Mouse (Mus musculus): ENCODE measurements around the gene Clic6.
"Not testable (repeated sequence)": the region's sequence is repeated elsewhere in the genome, so short reads cannot be mapped to it uniquely, and the experiment has no call there.

The Clic6 gene

DNA sequence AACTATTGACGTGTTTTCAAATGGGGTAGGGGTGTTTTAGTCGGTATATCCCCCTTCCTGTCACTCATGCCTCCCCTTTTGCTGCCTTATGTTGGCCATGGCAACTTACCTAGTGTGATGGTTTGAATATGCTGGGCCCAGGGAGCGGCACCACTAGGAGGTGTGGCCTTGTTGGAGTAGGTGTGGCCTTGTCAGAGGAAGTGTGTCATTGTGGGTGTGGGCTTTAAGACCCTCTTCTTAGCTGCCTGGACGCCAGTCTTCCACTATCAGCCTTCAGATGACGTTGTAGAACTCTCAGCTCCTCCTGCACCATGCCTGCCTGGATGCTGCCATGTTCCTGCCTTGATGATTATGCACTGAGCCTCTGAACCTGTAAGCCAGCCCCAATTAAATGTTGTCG lies 14.8 kb upstream of the Clic6 start, which contains the start of gene Rcan1:
Gene Rcan1 (minus strand): TSS at position 162 of the 400 bp plus-strand sequence.
- DNase-seq (ENCODE audit: low spot score), result no peak

DNA sequence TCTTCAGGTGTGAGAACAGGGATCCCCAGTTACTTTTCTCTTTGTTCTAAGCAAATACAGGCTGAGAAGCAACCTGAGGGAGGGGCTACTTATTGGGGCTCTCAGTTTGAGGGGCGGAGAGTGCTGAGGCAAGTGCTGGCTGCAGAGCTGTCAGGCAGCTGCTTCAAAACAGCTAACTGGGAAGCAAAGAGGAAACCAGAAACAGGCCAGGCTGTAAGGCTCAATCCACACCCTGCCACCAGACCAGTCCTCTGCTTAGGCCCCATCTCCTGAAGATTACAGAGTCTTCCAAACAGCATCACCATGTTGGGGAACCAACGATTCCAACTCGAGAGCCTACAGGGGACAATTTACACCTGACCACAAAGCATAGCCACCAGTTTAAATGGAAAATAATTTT lies 12.6 kb upstream of the Clic6 start:
- DNase-seq (ENCODE audit: low spot score), result no peak

DNA sequence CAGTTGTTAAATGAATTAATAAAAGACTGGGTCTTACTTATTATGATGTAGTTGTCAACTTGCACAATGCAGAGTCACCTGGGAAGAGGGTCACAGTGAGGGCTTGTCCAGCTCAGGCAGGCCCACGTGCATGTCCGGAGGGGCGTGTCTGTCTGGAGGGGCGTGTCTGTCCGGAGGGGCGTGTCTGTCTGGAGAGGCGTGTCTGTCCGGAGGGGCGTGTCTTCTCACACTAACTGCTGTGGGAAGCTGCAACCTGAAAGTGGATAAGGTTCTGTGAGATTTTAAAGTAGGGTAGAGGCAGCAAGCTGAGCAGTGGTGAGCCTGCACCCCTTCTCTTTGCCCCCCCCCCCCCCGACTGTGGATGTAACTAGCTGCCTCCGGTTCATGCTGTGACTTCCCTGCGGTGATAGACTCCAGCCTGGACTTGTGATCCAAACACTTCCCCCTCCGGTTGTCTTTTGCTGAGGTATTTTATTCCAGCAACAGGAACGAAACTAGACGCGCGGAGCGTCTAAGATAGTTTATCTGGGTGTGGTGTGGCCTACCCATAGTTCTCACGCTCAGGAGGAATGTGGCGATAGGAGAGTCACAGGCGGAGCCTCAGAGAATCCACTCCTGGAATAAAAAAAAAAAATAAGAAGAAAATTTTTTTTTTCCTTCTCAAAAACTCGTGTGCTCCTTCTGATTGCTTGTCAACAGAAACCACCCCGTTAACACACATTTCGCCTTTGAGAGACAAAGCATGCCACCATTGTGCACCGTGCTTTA lies 10.3 kb upstream of the Clic6 start:
- no peak for DNase-seq (ENCODE audit: low spot score)

DNA sequence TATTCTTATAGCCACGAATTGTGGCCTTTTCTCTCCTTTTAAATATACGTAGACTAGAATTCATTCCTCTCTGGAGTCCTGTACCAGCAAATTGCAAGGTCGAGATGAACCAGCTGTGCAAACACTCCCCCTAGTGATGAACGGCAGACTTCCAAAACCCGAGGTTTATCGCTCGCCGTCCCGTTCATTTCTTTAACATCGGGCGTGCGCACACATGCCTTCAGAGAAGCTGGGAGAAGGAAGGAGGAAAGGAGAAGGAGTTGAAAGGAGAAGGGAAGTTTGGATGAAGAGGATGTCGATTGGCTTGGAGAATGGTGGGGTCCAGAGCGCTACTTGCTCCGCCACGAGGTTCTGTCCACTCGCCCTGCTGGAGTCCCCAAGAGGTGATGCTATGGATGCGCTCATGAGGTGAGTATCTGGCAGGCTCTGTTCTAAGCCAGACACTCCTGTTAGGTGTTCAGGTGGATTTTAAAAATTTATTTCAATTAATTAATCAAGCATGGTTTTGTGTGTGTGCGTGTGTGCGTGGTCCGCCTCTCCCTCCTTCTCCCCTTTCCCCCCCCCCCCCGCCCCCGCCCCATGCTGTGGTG lies 6.9 kb upstream of the Clic6 start:
- DNase-seq (ENCODE audit: low spot score), result no peak

DNA sequence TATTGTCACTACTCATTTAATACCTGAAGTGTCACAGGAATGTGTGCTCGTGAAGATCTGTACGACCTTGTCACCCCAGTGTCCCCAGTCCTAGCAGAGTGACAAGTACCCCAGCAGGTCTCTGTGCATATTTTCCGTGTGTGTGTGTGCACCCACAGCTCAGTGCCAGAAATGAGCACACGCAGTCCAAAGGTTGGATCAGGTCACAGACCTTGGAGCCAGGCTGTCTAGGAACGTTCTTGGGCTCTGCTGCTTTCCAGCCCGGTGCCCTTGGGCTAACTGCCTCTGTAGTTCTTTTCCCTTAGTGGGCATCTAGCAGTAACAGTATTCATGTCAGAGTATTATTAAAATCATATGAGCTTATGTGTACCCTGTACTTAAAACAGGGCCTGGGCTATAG lies 1.6 kb downstream of the Clic6 start:
- no peak for DNase-seq (ENCODE audit: low spot score)

DNA sequence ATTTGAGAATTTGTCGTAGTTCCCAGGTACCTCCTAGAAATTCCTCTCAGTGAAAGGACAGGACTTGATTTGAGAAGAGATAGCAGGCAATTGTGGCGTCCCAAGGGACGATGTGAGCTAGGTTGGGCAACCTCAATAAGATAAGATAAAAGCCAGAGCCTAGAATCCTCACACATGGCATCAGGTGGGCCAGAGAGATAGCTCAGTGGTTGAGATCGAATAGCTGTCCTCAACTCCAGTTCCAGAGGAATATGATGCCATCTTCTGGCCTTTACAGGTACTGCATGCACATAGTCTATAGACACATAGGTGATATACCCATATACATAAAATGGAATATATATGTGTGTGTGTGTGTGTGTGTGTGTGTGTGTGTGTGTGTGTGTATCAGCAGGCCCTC lies 2.0 kb downstream of the Clic6 start:
- DNase-seq (ENCODE audit: low spot score), result no peak

DNA sequence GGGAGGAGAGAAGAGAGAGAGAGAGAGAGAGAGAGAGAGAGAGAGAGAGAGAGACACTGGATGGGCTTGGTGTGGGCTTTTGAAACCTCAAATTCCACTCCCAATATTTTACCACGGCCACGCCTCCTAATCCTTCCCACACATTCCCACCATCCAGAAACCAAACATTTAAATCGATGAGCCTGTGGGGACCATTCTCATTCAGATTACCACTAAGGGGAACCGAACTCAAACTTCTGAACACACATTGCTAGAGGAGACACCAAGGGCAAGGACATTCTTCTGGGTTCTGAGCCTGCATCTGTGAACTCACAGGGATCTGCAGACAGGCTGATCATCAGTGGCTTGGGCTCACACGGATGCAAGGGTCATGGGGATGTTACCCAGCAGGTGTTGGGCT lies 2.9 kb downstream of the Clic6 start:
- no peak for DNase-seq (ENCODE audit: low spot score)

DNA sequence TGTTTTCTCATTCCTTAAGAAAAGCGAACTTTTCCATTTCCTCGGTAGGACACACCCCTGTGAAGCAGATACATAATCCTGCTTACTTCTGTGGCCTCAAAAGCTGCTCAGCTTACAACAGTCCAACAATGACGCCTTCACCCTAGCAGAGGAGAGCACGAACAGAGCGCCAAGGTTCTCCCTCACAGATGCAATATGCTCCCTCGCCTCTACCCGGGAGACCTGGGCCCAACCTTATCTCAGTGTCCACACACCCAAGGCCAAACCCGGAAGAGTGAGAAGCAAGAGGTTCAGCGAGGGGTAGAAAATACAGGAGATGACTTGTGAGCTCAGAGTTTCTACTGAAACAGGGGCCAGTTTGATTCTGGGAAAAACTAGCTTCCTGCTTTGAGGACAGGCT lies 3.8 kb downstream of the Clic6 start:
- DNase-seq (ENCODE audit: low spot score), result no peak

DNA sequence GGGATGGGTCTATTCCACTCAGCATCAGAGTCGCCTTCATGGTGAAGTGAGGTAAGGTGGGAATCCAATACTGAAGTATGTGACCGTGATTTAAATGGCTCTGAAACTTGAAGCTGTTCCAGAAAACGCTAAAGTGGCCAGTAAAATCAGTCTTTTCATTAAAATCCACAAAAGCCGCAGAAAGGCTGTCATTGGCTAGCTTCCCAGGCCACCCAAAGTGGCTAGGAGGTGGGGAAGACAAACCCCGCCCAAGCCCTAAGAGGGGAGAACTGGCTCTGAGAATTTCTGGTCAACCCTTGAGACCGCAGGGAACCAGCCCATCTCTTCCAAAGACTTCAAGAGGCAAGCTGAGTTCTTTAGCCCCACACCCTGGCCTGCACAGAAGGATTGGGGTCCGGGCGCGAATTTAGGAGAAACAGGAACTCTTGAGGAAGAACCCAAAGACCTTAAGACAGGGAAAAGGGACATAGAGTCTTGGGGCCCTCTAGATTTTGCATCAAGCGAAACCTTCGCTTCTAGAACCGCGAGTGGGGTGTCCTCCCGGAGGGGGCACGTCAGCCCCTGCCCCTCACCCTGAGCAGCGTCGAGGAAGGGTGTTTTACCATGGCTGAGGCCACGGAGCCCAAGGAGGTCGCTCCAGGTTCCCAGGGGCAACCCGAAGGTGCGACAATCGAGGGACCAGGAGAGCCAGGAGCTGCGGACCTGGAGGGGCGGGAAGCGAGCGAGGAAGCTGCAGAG lies 12.5 kb downstream of the Clic6 start:
- no peak for DNase-seq (ENCODE audit: low spot score)

DNA sequence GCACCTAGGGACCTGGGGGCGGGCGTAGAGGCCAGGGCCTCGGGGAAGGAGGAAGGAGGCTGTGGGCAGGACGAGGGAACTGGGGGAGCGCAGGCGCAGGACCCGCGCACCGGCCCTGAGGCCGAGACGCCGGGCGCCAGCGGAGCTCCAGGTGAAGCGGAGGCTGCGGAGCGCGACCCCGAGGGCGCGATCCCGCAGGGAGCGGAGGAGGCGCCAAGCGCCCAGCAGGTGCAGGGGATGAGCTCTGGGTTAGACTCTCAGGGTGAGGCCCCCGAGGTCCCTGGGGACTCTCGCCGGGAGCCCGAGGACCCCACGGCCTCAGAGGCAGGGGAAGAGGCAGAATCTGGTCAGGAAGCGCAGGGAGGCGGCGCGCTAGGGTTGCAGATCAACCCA lies 13.0 kb downstream of the Clic6 start:
- no peak for DNase-seq (ENCODE audit: low spot score)

DNA sequence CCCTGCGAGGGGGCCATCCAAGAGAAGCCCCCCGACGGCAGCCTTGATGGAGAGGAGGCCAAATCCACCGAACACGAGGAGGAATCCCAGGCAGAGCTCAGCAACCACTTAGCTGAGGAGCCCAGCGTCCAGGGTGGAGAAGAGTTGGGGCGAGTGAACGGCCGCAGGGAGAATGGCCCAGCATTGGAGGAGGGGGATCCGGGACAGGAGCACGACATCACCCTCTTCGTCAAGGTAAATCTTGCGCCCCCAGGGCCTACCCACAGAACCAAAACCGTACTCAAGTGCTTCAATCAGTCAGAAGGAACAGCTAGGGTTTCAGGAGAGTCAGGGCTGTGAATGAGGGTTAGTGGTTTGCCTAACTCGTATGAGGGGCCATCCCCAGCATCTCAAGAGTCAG lies 13.8 kb downstream of the Clic6 start:
- DNase-seq (ENCODE audit: low spot score), result no peak

DNA sequence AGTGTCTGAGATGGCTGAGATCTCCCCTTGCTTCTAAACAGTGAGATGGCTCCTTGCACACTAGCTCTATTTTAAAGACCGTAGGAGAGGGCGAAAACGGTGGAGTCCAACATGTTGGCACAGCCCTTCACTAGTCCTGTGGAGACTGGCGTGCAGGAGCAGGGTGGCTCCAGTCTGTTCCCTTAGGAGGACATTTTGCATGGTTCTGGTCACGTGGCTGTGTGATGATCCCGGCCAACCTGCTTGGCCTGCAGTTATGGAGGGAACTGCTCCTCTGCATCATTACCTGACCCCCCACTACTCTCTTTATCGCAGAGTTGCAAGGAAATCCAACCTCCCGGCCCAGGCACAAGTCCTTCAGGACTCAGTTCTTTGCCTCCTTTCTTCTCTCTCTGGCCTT lies 15.0 kb downstream of the Clic6 start:
- no peak for DNase-seq (ENCODE audit: low spot score)

DNA sequence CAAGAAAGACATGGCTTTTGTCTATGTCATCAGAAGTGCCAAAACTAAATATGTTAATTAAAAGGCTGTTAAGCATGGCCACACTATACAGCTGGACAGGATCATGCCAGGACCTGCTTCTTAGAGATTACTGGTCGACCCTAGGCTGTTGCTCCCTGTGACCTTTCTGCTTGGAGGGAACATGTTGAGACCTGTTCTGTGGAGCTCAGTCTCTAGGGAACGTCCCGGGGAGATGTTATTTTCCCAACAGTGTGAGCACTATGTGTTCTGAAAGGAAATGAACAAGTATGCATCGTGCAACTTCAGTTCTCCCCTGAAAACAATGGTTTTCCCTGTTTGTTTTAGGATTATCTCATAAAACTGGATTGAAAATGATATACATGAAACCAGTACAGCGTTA lies 17.6 kb downstream of the Clic6 start:
- DNase-seq (ENCODE audit: low spot score), result no peak

DNA sequence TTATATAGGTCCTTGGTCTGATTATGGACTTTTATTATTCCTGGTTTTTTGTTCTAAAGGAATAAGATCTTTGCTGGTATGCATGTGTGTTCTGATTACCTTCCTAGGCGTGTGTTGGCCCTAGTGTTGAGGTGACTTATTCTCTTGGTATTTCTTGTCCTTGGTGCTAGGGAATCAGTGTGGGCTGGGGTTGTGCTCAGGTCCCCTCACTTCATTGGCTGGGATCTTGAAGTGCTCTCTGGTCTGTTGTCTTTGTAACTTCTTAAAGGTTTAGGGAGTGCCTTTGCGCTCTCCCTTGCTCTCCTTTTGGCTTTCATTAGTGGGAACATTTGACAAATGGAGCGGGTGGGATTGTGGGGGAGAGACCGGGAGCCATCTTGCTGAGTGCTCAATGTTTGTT lies 22.0 kb downstream of the Clic6 start:
- no peak for DNase-seq (ENCODE audit: low spot score)

DNA sequence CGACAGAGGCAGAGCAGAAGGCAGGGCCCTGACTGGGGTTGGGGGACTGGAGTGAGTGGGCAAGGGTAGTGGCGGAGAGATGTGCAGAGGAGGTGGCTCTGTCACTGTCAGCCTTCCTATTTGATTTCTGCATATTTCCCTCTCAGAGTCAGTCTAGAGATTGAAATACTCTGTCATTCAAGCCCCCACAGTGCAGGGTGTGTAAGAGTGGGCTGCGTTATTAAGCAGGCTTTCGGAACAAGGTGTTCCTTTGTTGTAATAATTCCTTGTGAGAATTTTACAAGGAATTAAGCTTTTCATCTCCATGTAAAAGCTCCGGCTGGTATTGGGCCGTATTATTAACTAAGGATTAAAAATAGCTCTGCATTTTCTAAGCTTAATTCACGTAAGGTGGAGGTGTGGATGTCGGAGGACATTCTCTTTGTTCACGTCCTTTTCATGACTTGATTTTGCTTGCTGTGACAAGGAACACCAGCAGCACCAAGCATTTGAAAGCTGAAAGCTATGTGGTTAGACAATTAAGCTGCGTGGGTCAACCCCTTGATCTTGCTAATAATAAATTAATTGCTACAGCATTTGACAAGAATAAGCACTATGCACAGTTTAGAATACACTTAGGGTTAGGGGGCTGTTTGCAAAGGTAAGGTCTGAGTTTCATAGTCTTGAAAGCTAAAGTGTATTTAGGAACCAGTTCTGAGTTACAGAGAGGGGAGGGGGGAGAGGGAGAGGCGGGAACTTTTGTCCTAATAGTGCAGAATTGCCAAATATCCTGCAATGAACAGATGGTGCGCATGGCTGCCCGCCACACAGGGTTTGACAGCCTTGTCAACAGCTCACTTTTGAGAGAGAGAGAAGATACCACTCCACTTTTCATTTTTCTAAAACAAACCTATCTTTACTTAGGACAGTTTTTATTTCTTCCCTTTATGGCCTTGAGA lies 25.6 kb downstream of the Clic6 start:
- DNase-seq (ENCODE audit: low spot score), result no peak

DNA sequence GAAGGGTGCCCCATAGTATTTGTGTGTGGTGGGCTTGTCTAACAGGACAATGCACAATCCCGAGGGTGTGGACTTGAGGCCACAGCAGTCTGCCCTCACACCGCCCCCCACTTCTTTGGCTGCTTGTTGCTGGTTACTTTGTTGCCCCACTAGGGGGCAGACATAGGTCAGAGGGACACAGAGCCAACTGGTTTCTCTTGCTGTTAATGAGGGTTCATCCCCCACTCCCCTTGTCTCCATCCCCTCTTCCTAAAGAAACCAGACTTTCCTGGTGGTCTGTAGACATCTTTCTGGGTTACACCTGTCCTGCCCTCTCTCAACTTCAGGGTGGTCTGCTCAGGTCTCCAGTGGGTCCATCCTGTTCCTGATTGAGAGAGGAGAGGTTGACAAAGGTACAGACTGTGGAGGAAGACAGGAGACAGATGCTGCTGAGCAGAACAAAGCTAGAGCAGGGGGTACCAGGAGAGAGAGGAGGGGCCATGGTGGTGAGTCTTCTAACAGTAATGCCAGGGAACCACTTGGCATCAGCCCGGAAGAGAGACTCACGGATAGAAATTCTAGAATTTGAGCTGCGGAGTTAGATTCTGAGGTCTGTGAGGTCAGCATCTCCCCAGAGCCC lies 26.3 kb downstream of the Clic6 start:
- no peak for DNase-seq (ENCODE audit: low spot score)

DNA sequence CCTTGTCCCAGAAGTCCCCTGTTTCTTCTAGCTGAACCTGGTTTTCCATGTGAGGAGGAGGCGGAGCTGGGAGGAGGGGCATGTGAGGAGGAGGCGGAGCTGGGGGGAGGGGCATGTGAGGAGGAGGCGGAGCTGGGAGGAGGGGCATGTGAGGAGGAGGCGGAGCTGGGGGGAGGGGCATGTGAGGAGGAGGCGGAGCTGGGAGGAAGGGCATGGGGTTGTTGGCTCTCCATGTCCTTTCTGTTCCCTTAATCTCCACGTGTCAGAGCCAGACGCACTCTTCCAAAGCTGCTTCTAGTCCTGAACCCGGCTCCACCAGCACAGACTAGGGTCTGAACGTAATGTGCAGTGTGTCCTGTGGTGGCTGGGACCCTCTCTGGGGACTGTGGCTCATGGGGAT lies 29.4 kb downstream of the Clic6 start:
- DNase-seq (ENCODE audit: low spot score), result not testable (repeated sequence)

DNA sequence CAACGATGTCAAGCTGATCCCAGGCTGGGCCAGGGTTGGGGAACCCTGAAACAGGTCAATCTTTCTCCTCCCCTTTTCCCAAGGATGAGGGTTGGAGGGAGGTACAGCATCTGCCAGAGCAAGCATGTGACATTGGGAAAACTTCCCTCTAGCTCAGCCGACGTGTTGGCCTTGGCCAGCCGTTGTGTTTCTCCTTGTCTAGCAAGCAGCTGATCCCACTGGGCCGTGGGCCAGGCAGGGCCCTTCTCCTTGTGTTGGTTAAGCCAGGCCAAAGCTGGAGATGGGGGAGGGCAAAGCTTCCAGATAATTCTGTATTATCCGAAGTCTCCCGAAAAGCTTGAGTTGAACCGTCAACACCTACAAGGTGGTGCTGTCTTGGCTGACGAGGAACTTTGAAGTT lies 30.6 kb downstream of the Clic6 start:
- DNase-seq (ENCODE audit: low spot score), result peak; percentile 84

DNA sequence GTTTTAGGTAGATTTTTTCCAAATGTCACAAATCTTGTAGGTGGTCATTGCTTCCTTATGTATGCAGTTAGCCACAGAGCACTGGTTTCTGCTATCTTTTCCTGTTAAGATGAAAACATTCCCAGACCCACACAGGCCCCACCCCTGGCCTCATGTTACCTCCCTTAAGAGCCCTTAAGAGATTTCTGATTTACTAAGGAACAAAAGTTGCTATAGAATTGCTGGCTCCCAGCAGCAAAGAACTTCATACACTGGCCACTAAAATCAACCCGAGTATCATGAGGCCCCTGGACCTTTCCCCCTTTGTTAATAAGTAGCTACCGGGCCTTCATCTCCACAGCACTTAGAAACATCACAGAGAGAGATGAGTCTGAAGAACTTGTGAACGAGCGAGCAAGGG lies 33.2 kb downstream of the Clic6 start:
- DNase-seq (ENCODE audit: low spot score), result no peak

DNA sequence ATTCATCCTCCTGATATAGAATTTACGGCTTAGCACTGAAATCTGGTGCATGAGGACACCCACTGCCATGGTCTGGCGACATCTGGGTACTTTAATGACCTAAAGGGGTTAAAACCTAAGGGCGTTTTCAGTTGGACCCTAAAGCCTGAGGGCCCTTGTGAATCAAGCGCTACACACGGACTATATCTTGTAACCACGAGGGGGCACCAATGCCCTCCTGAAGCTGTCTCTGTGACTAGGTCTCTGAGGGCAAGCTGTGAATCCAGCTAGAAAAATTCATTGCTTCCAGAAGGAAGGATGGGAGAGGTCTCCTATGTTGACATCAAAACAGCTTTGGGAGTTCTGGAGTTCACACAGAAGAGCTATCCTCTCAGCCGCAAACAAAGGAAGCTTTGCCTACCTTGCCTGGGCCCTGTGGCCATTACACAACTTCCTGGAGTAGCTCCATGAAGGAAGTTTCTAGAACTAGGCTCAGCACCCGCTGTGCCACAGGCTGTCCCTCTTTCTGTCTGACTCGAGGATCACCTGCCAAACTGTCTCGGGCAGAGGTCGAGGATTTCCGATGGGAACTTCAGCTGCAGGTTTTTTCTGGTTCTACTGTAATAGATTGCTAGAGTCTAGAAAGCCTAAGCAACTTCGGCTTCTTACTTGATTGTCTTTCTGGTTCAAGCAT lies 34.4 kb downstream of the Clic6 start:
- DNase-seq (ENCODE audit: low spot score), result no peak

DNA sequence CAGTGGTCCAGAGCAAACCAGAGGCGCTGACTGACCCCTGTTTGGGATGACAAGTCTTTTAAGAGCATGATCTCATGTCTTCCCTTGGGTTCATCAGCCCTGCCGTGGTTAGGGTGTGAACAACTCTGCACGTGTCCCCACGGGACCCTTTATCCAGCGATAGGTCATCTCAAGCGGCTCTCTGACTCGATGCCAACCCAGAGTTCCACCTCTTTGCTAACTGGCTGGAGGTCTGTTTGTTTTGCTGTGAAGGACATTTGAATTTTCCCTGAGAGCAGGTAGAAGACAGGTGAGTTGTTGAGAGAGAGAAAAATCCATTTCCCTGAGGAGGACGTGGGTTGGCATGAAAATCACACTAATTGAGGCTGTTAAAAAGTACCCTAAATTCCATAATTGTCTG lies 37.8 kb downstream of the Clic6 start:
- DNase-seq (ENCODE audit: low spot score), result no peak

Measured in ovary, adult 18-20 months (tissue).